Mouse (Mus musculus) MEL (cell line): ENCODE data around the gene Prpsap1. TPM values are rescaled to one million over a fixed set of nuclear protein-coding genes. Genes with fewer than 3 reads are reported as not detected.

Source experiments
- DNase-seq: peaks from one replicate; pipeline ENCODE4 v3.0.0; 2011; ENCODE audit warnings: low read depth, low spot score
- H3K27ac ChIP-seq: 2 replicates; pipeline ENCODE4 v1.5.1; 2012; ENCODE audit warnings: low read depth, mild to moderate bottlenecking, control low read depth, low read length, moderate library complexity; ENCODE audit not compliant: control insufficient read depth
- H3K27me3 ChIP-seq, 2 experiments: fragments of 150-350 bp in 1 of 2; sonication (generic) in 1 of 2; 2 replicates each; pipeline ENCODE4 v1.6.1; 2012; ENCODE audit warnings: low read length in 2 of 2, mild to moderate bottlenecking in 2 of 2, improper control_type of control experiment in 1 of 2, moderate library complexity in 1 of 2; ENCODE audit not compliant: insufficient read depth in 2 of 2, control insufficient read depth in 1 of 2
- H3K36me3 ChIP-seq, 2 experiments: 2 replicates each; pipeline ENCODE4 v1.6.1; 2012 to 2014; ENCODE audit warnings: low read length in 2 of 2, improper control_type of control experiment in 1 of 2, inconsistent platforms in 1 of 2, mild to moderate bottlenecking in 1 of 2; ENCODE audit not compliant: insufficient read depth in 2 of 2, control insufficient read depth in 1 of 2
- H3K4me1 ChIP-seq, 2 experiments: fragments of 150-350 bp in 1 of 2; sonication (generic) in 1 of 2; 2 replicates each; pipeline ENCODE4 v1.6.1; 2012; ENCODE audit warnings: low read length in 2 of 2, improper control_type of control experiment in 1 of 2, mild to moderate bottlenecking in 1 of 2; ENCODE audit not compliant: insufficient read depth in 2 of 2, control insufficient read depth in 1 of 2
- H3K4me3 ChIP-seq, 2 experiments: fragments of 150-350 bp in 1 of 2; sonication (generic) in 1 of 2; 2 replicates each; pipeline ENCODE4 v1.5.1; 2012; ENCODE audit warnings: low read depth in 2 of 2, low read length in 2 of 2, mild to moderate bottlenecking in 2 of 2, moderate library complexity in 2 of 2, control low read depth in 1 of 2, improper control_type of control experiment in 1 of 2; ENCODE audit not compliant: control insufficient read depth in 1 of 2, insufficient read depth in 1 of 2
- H3K79me2 ChIP-seq: 2 replicates; pipeline ENCODE4 v1.6.1; 2012; ENCODE audit warnings: mild to moderate bottlenecking, low read length, moderate library complexity; ENCODE audit not compliant: control insufficient read depth, poor library complexity, insufficient read depth
- H3K9ac ChIP-seq: 2 replicates; pipeline ENCODE4 v1.6.1; 2012; ENCODE audit warnings: low read depth, mild to moderate bottlenecking, control low read depth, low read length, moderate library complexity; ENCODE audit not compliant: control insufficient read depth, poor library complexity, severe bottlenecking
- H3K9me3 ChIP-seq: fragments of 150-350 bp; sonication (generic); replicated peaks from 2 replicates; pipeline ENCODE4 v1.6.1; 2012; ENCODE audit warnings: mild to moderate bottlenecking, low read length, improper control_type of control experiment, moderate library complexity; ENCODE audit not compliant: insufficient read depth
- CHD2 ChIP-seq: IDR thresholded peaks from 2 replicates; pipeline ENCODE4 v1.6.1; 2011; ENCODE audit warnings: low read length, improper control_type of control experiment
- CTCF ChIP-seq, 3 experiments: IDR thresholded peaks in 2 of 3; conservative IDR thresholded peaks in 1 of 3; 2 replicates each; pipeline ENCODE4 v1.5.1; 2011 to 2012; ENCODE audit warnings: low read length in 3 of 3, low read depth in 2 of 3, mild to moderate bottlenecking in 2 of 3, improper control_type of control experiment in 1 of 3, inconsistent platforms in 1 of 3, mixed read lengths in 1 of 3, moderate library complexity in 1 of 3; ENCODE audit not compliant: control insufficient read depth in 1 of 3, insufficient read depth in 1 of 3, poor library complexity in 1 of 3, severe bottlenecking in 1 of 3
- ELF1 ChIP-seq: IDR thresholded peaks from 2 replicates; pipeline ENCODE4 v1.6.1; 2014; ENCODE audit warnings: low read depth, mild to moderate bottlenecking, inconsistent platforms, low read length, improper control_type of control experiment, moderate library complexity
- EP300 ChIP-seq, 2 experiments: IDR thresholded peaks; 2 replicates each; pipeline ENCODE4 v1.6.1; 2011; ENCODE audit warnings: improper control_type of control experiment in 2 of 2, low read length in 2 of 2, low read depth in 1 of 2, mild to moderate bottlenecking in 1 of 2
- ETS1 ChIP-seq: IDR thresholded peaks from 2 replicates; pipeline ENCODE4 v1.6.1; 2012; ENCODE audit warnings: low read depth, mild to moderate bottlenecking, inconsistent platforms, low read length, improper control_type of control experiment, moderate library complexity
- GATA1 ChIP-seq: IDR thresholded peaks from 2 replicates; pipeline ENCODE4 v1.6.1; 2011; ENCODE audit warnings: low read depth, low read length, improper control_type of control experiment
- HCFC1 ChIP-seq: IDR thresholded peaks from 2 replicates; pipeline ENCODE4 v1.6.1; 2012; ENCODE audit warnings: low read depth, mild to moderate bottlenecking, inconsistent platforms, low read length, improper control_type of control experiment, moderate library complexity
- MAFK ChIP-seq: IDR thresholded peaks from 2 replicates; pipeline ENCODE4 v1.6.1; 2011; ENCODE audit warnings: low read depth, mild to moderate bottlenecking, low read length, improper control_type of control experiment, borderline replicate concordance
- MAX ChIP-seq: IDR thresholded peaks from 2 replicates; pipeline ENCODE4 v1.6.1; 2011; ENCODE audit warnings: low read length, improper control_type of control experiment
- MEF2A ChIP-seq: IDR thresholded peaks from 2 replicates; pipeline ENCODE4 v1.6.1; 2014; ENCODE audit warnings: low read depth, mild to moderate bottlenecking, inconsistent platforms, low read length, improper control_type of control experiment; ENCODE audit not compliant: poor library complexity, insufficient replicate concordance, severe bottlenecking; ENCODE audit errors: extremely low read depth
- MYB ChIP-seq: IDR thresholded peaks from 2 replicates; pipeline ENCODE4 v1.6.1; 2011; ENCODE audit warnings: mild to moderate bottlenecking, low read depth, low read length, improper control_type of control experiment
- NELFE ChIP-seq: IDR thresholded peaks from 2 replicates; pipeline ENCODE4 v1.6.1; 2011; ENCODE audit warnings: low read depth, low read length, improper control_type of control experiment
- NRF1 ChIP-seq: IDR thresholded peaks from 2 replicates; pipeline ENCODE4 v1.6.1; 2014; ENCODE audit warnings: low read depth, mild to moderate bottlenecking, inconsistent platforms, low read length, improper control_type of control experiment, moderate library complexity; ENCODE audit not compliant: poor library complexity, insufficient read depth, severe bottlenecking
- POLR2AphosphoS2 ChIP-seq: IDR thresholded peaks from 2 replicates; pipeline ENCODE4 v1.6.1; 2011; ENCODE audit warnings: low read length, improper control_type of control experiment
- POLR2AphosphoS5 ChIP-seq: IDR thresholded peaks from 2 replicates; pipeline ENCODE4 v1.6.1; 2012; ENCODE audit warnings: low read depth, borderline replicate concordance, mild to moderate bottlenecking, inconsistent platforms, low read length, moderate library complexity, mixed read lengths
- RAD21 ChIP-seq: IDR thresholded peaks from 2 replicates; pipeline ENCODE4 v1.6.1; 2011; ENCODE audit warnings: mild to moderate bottlenecking, low read depth, low read length, improper control_type of control experiment
- SMC3 ChIP-seq: IDR thresholded peaks from 2 replicates; pipeline ENCODE4 v1.6.1; 2011; ENCODE audit warnings: low read depth, low read length, improper control_type of control experiment
- TAL1 ChIP-seq: IDR thresholded peaks from 2 replicates; pipeline ENCODE4 v1.6.1; 2012; ENCODE audit warnings: mild to moderate bottlenecking, inconsistent platforms, low read length, moderate library complexity, mixed read lengths
- TBP ChIP-seq: IDR thresholded peaks from 2 replicates; pipeline ENCODE4 v1.8.0; 2011; ENCODE audit warnings: low read depth, low read length, improper control_type of control experiment
- TCF12 ChIP-seq: IDR thresholded peaks from 2 replicates; pipeline ENCODE4 v1.6.1; 2014; ENCODE audit warnings: low read depth, mild to moderate bottlenecking, inconsistent platforms, low read length, improper control_type of control experiment, moderate library complexity
- USF1 ChIP-seq: IDR thresholded peaks from 2 replicates; pipeline ENCODE4 v1.6.1; 2014; ENCODE audit warnings: low read depth, mild to moderate bottlenecking, inconsistent platforms, low read length, improper control_type of control experiment, moderate library complexity
- ZNF384 ChIP-seq: IDR thresholded peaks from 2 replicates; pipeline ENCODE4 v1.6.1; 2012; ENCODE audit warnings: low read depth, mild to moderate bottlenecking, inconsistent platforms, low read length, improper control_type of control experiment
- polyA plus RNA-seq, 2 experiments: library from polyadenylated mRNA; stranded (reverse) in 1 of 2; unstranded in 1 of 2; fragments of >175 nt in 1 of 2; fragments of >200 nt in 1 of 2; gene quantifications; 2 replicates each; pipeline versions ENCODE4 v1.2.1 to v1.2.4; 2012; ENCODE audit warnings: low replicate concordance in 2 of 2, low read depth in 1 of 2; ENCODE audit not compliant: insufficient read length in 2 of 2, insufficient read depth in 1 of 2, missing spikeins in 1 of 2
- total RNA-seq: library from RNA; depleted of rRNA; stranded (reverse); fragments of 300-350 nt; gene quantifications from 2 replicates; pipeline ENCODE4 v1.2.3, GENCODE M21; 2012; rRNA removed

Prpsap1 gene
- total RNA-seq (142 and 155 TPM in 2 replicates), polyA plus RNA-seq (100 to 1,000 TPM in 1 of 2 experiments, not detected in 1; 112 TPM)

- peak within 1 kb of the TSS; percentile 60 for H3K9ac ChIP-seq
- H3K9me3 ChIP-seq = no peaks in the 10 kb centered on the region
- peaks cover 0 to 27% of the 10 kb centered on the region in 2 experiments; a peak in 3 of 4 replicates for H3K36me3 ChIP-seq
- H3K27ac ChIP-seq = peak within 1 kb of the TSS; percentile 95
- H3K79me2 ChIP-seq = peaks cover 16% of the 10 kb centered on the region
- peak within 1 kb of the TSS; percentile 52 to 57 for H3K4me3 ChIP-seq
- H3K4me1 ChIP-seq = peaks cover 13 to 44% of the 10 kb centered on the region in 2 experiments
- peak; percentile 97 for DNase-seq
- no peaks in the 10 kb centered on the region for H3K27me3 ChIP-seq
- no peak for TF ChIP-seq TAL1
- TF ChIP-seq NELFE = no peak
- peak; percentile 35; the same call in 1 of the 2 replicates for TF ChIP-seq SMC3
- peak; percentile 36; the same call in 1 of the 2 replicates for TF ChIP-seq TCF12
- no peak for TF ChIP-seq CHD2
- peak; percentile 75; the same call in 1 of the 2 replicates for TF ChIP-seq HCFC1
- no peak for TF ChIP-seq ZNF384
- no peak for TF ChIP-seq EP300 (IDR thresholded peaks at IDR 0.05; ENCODE audit: low read depth in 1 of 2, low read length in 2 of 2)
- TF ChIP-seq GATA1 = no peak
- TF ChIP-seq POLR2AphosphoS5 = no peak
- peak; percentile 79 for TF ChIP-seq TBP
- TF ChIP-seq POLR2AphosphoS2 = no peak
- TF ChIP-seq MEF2A = no peak
- TF ChIP-seq CTCF (IDR thresholded peaks at IDR 0.05 in 2 of 3, conservative IDR thresholded peaks at IDR 0.05 in 1 of 3; ENCODE audit: control insufficient read depth in 1 of 3, insufficient read depth in 1 of 3, low read depth in 2 of 3, low read length in 3 of 3, poor library complexity in 1 of 3, severe bottlenecking in 1 of 3) = peak; percentile 90 to 96 (median 96)
- TF ChIP-seq ELF1 = no peak
- peak; percentile 15; the same call in 1 of the 2 replicates for TF ChIP-seq RAD21
- peak; percentile 67; the same call in 1 of the 2 replicates for TF ChIP-seq ETS1
- no peak for TF ChIP-seq MAX
- TF ChIP-seq NRF1 = no peak
- TF ChIP-seq MAFK = no peak
- no peak for TF ChIP-seq MYB
- TF ChIP-seq USF1 = no peak
Measured at GRCm38 (mm10) chr11:116493795-116494252, at the start of gene Prpsap1. Prpsap1 (minus strand) TSS chr11:116494202.
